Comparison of ENCODE assay signal across 8 mouse cellular contexts in the genomic region with DNA sequence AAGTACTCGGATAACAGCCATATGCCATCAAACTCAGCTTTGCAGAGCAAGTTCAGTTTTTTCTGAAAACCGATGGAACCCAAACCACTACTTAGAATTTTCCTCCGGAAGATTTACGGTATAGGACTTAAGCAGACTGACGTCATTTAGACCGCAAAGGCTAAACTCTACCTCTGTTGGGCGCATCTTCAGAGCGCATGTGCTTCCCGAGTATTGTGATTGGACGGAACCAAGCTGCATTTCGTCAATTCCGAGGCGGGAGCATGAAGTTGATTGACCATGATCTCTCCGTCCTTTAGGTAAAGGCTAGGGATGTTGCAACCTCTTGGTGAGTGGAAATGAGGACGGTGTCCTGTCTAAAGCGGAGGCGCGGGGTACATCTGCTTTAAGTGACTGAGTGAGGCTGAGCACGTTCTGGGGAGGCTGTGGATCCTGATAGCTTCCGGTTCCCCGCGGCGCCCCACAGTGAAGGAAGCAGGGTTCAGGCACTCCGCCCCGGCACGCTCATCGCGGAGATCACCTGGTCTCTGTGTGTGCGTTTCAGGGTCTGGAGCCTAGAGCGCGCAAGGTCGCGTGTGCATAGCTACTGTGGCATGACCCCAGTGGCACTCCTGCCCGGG. TPM values are rescaled to one million over a fixed set of nuclear protein-coding genes. Genes with fewer than 3 reads are reported as not detected.
DNase-seq lines count a peak whose midpoint lies in the region; ATAC-seq and TF ChIP-seq lines count a peak whose summit lies in the region.

A gene (plus strand): TSS at position 199 of the 620 bp plus-strand sequence.

- 0 out of 2 replicates have a peak, but pooled peaks have one; percentile 30 for TF ChIP-seq POLR2A in testis, adult 2 months (IDR thresholded peaks at IDR 0.05; ENCODE audit: control insufficient read depth, low read depth, low read length)

- H3K4me3 ChIP-seq in E14TG2a.4 (replicated peaks; ENCODE audit: low read length) = peak within 1 kb of the TSS; percentile 83
- peak within 1 kb of the TSS; percentile 72 for H3K4me3 ChIP-seq in forebrain, embryonic 12.5 days (replicated peaks)
- peak within 1 kb of the TSS; percentile 81 for H3K4me3 ChIP-seq in heart, postnatal 0 days (ENCODE audit: low read depth, low read length)
- H3K4me3 ChIP-seq in liver, embryonic 16.5 days (ENCODE audit: low read depth, low read length) = peak within 1 kb of the TSS; percentile 71
- H3K4me3 ChIP-seq in neural tube, embryonic 13.5 days = peak within 1 kb of the TSS; percentile 66
- H3K4me3 ChIP-seq in testis, adult 2 months (ENCODE audit: control insufficient read depth, low read depth, low read length) = peak within 1 kb of the TSS; percentile 94

- H3K9ac ChIP-seq in forebrain, embryonic 12.5 days = peak within 1 kb of the TSS; percentile 72
- H3K9ac ChIP-seq in heart, postnatal 0 days (replicated peaks; ENCODE audit: low read depth, low read length) = peak within 1 kb of the TSS; percentile 65
- H3K9ac ChIP-seq in liver, embryonic 16.5 days (ENCODE audit: low read depth, low read length) = peak within 1 kb of the TSS; percentile 77
- peak within 1 kb of the TSS; percentile 88 for H3K9ac ChIP-seq in neural tube, embryonic 13.5 days

- peak; percentile 93 for DNase-seq in c-Kit-positive CD71-positive TER-119-positive erythroid progenitor cells, embryonic 14.5 days (ENCODE audit: low spot score)
- peak; percentile 94 for DNase-seq in heart, postnatal 0 days (ENCODE audit: low spot score)
- peak; percentile 79 to 88 for DNase-seq in kidney, postnatal 4 days

- under 1% methylated on average over 34 of the region's 34 CpGs for WGBS in forebrain, embryonic 12.5 days
- under 1% methylated on average over 34 of the region's 34 CpGs for WGBS in heart, postnatal 0 days
- WGBS in liver, embryonic 16.5 days (ENCODE audit: insufficient replicate concordance) = under 1% methylated on average over 34 of the region's 34 CpGs
- under 1% methylated on average over 34 of the region's 34 CpGs for WGBS in neural tube, embryonic 13.5 days

- H3K4me1 ChIP-seq in E14TG2a.4 (replicated peaks; ENCODE audit: low read depth, low read length) = peaks cover 27% of the 10 kb centered on the region
- peaks cover 8% of the 10 kb centered on the region for H3K4me1 ChIP-seq in forebrain, embryonic 12.5 days
- no peaks in the 10 kb centered on the region for H3K4me1 ChIP-seq in heart, postnatal 0 days (ENCODE audit: control insufficient read depth, insufficient read depth)
- H3K4me1 ChIP-seq in liver, embryonic 16.5 days (ENCODE audit: control insufficient read depth, low read depth, low read length) = peaks cover 8% of the 10 kb centered on the region
- H3K4me1 ChIP-seq in neural tube, embryonic 13.5 days (replicated peaks) = peaks cover 9% of the 10 kb centered on the region
- H3K4me1 ChIP-seq in testis, adult 2 months (ENCODE audit: control insufficient read depth, insufficient read depth, low read length) = no peaks in the 10 kb centered on the region

- TF ChIP-seq CTCF in E14TG2a.4 (conservative IDR thresholded peaks at IDR 0.05; ENCODE audit: low read length) = no peak
- TF ChIP-seq CTCF in heart, postnatal 0 days (IDR thresholded peaks at IDR 0.05; ENCODE audit: low read depth) = no peak
- TF ChIP-seq CTCF in testis, adult 2 months (IDR thresholded peaks at IDR 0.05; ENCODE audit: control insufficient read depth, insufficient read depth, insufficient replicate concordance, low read depth, low read length) = no peak

- peak; percentile 94 for ATAC-seq in forebrain, embryonic 12.5 days (ENCODE audit: low FRiP score)
- ATAC-seq in heart, postnatal 0 days (ENCODE audit: insufficient read depth, low read depth) = peak; percentile 95
- ATAC-seq in liver, embryonic 16.5 days (ENCODE audit: low read depth) = peak; percentile 92
- peak; percentile 98 for ATAC-seq in neural tube, embryonic 13.5 days (ENCODE audit: low read depth)

- peak within 1 kb of the TSS; percentile 76 for H3K4me2 ChIP-seq in forebrain, embryonic 12.5 days
- peak within 1 kb of the TSS; percentile 92 for H3K4me2 ChIP-seq in heart, postnatal 0 days (ENCODE audit: low read depth, low read length)
- peak within 1 kb of the TSS; percentile 71 for H3K4me2 ChIP-seq in liver, embryonic 16.5 days (ENCODE audit: low read depth, low read length)
- H3K4me2 ChIP-seq in neural tube, embryonic 13.5 days = peak within 1 kb of the TSS; percentile 83

- H3K9me3 ChIP-seq in E14TG2a.4 (ENCODE audit: low read length) = no peaks in the 10 kb centered on the region
- H3K9me3 ChIP-seq in forebrain, embryonic 12.5 days = no peaks in the 10 kb centered on the region
- no peaks in the 10 kb centered on the region for H3K9me3 ChIP-seq in heart, postnatal 0 days (replicated peaks; ENCODE audit: control insufficient read depth, low read length)
- H3K9me3 ChIP-seq in liver, embryonic 16.5 days (replicated peaks; ENCODE audit: control insufficient read depth, low read length) = no peaks in the 10 kb centered on the region
- no peaks in the 10 kb centered on the region for H3K9me3 ChIP-seq in neural tube, embryonic 13.5 days

- no peak for TF ChIP-seq EP300 in heart, postnatal 0 days (IDR thresholded peaks at IDR 0.05; ENCODE audit: low read depth)

- peaks cover 7% of the 10 kb centered on the region; the same call in 1 of the 2 replicates for H3K27me3 ChIP-seq in E14TG2a.4 (ENCODE audit: insufficient read depth, low read length)
- H3K27me3 ChIP-seq in forebrain, embryonic 12.5 days = peaks cover 6% of the 10 kb centered on the region; the same call in 1 of the 2 replicates
- no peaks in the 10 kb centered on the region for H3K27me3 ChIP-seq in heart, postnatal 0 days (ENCODE audit: control insufficient read depth, insufficient read depth, low read length)
- H3K27me3 ChIP-seq in liver, embryonic 16.5 days (ENCODE audit: control insufficient read depth, insufficient read depth, low read depth, low read length) = no peaks in the 10 kb centered on the region
- no peaks in the 10 kb centered on the region for H3K27me3 ChIP-seq in neural tube, embryonic 13.5 days
- no peaks in the 10 kb centered on the region for H3K27me3 ChIP-seq in testis, adult 2 months (ENCODE audit: control insufficient read depth, insufficient read depth, low read length)

- H3K36me3 ChIP-seq in E14TG2a.4 (ENCODE audit: insufficient read depth, low read length) = peaks cover 33% of the 10 kb centered on the region
- H3K36me3 ChIP-seq in forebrain, embryonic 12.5 days (replicated peaks) = no peaks in the 10 kb centered on the region
- H3K36me3 ChIP-seq in heart, postnatal 0 days (replicated peaks; ENCODE audit: control insufficient read depth, insufficient read depth, low read length) = no peaks in the 10 kb centered on the region
- H3K36me3 ChIP-seq in liver, embryonic 16.5 days (ENCODE audit: control insufficient read depth, insufficient read depth) = no peaks in the 10 kb centered on the region
- no peaks in the 10 kb centered on the region for H3K36me3 ChIP-seq in neural tube, embryonic 13.5 days
- no peaks in the 10 kb centered on the region for H3K36me3 ChIP-seq in testis, adult 2 months (ENCODE audit: control insufficient read depth, insufficient read depth, low read length)

- peak within 1 kb of the TSS; percentile 75 for H3K27ac ChIP-seq in forebrain, embryonic 12.5 days
- peak within 1 kb of the TSS; percentile 59 for H3K27ac ChIP-seq in heart, postnatal 0 days (ENCODE audit: low read depth)
- H3K27ac ChIP-seq in liver, embryonic 16.5 days (ENCODE audit: low read length) = peak within 1 kb of the TSS; percentile 82
- H3K27ac ChIP-seq in neural tube, embryonic 13.5 days (replicated peaks) = peak within 1 kb of the TSS; percentile 84
- H3K27ac ChIP-seq in testis, adult 2 months (ENCODE audit: control insufficient read depth, insufficient read depth, low read depth, low read length) = peak within 1 kb of the TSS; percentile 21

RNA-seq across cellular contexts. Expression of the gene that starts here (rescaled TPM):
- 23.5 and 27.2 TPM in 2 replicates for polyA plus RNA-seq in forebrain, embryonic 12.5 days (2016; fragmentation: Nextera tagmentation; extraction: Ambion mirVana)
- 20.7 and 28.4 TPM in 2 replicates for total RNA-seq in heart, postnatal 0 days (2014; rRNA removed; ENCODE audit: low replicate concordance)
- 22.9 and 27.8 TPM in 2 replicates for polyA plus RNA-seq in heart, postnatal 0 days (2015; fragmentation: Nextera tagmentation; extraction: Ambion mirVana)
- polyA plus RNA-seq in liver, embryonic 16.5 days (2015; fragmentation: Nextera tagmentation; extraction: Ambion mirVana) = 18.1 and 21.2 TPM in 2 replicates
- polyA plus RNA-seq in neural tube, embryonic 13.5 days (2015; fragmentation: Nextera tagmentation; extraction: Ambion mirVana) = 31.0 and 32.1 TPM in 2 replicates
- polyA plus RNA-seq in testis, adult 2 months (2012; rRNA removed) = 19.8 and 19.9 TPM in 2 replicates

Comparison
In these comparisons a context has a peak if more than half of its experiments do, and no peak if none do; other contexts are left out.
1. Peak in every context shown above with its lines: DNase-seq, ATAC-seq, H3K4me3 ChIP-seq and H3K27ac ChIP-seq.
2. H3K27ac ChIP-seq: peak in every context shown above with its lines; median percentile 84 in neural tube, embryonic 13.5 days; 82 in liver, embryonic 16.5 days; 75 in forebrain, embryonic 12.5 days; 59 in heart, postnatal 0 days; 21 in testis, adult 2 months.